Mouse (Mus musculus): ENCODE data around the gene Olfr661. TPM values are rescaled to one million over a fixed set of nuclear protein-coding genes. Genes with fewer than 3 reads are reported as not detected.

Gene Olfr661
- polyA plus RNA-seq (2015; fragmentation: Nextera tagmentation; extraction: Ambion mirVana): not detected in 2 replicates

GRCm38 (mm10) chr7:104686201-104686600 lies at the start of gene Olfr661:
Olfr661 (plus strand) TSS chr7:104686501.
- Histone ChIP-seq H3K4me2 (ENCODE audit: low read length) (no peak within 1 kb of the TSS), H3K36me3 (ENCODE audit: control insufficient read depth, insufficient read depth, low read length) (no peaks in the 10 kb centered on the region), H3K27ac (ENCODE audit: low read depth, low read length) (no peak within 1 kb of the TSS), H3K9me3 (ENCODE audit: control insufficient read depth, low read length) (no peaks in the 10 kb centered on the region), H3K9ac (ENCODE audit: low read depth, low read length) (no peak within 1 kb of the TSS), H3K4me1 (ENCODE audit: control insufficient read depth, insufficient read depth, low read depth, low read length) (no peaks in the 10 kb centered on the region), H3K4me3 (ENCODE audit: low read length) (no peak within 1 kb of the TSS), H3K27me3 (replicated peaks; ENCODE audit: control insufficient read depth, insufficient read depth, low read length) (no peaks in the 10 kb centered on the region)
- ATAC-seq: no peak
- WGBS: 93% methylated on average over 2 of the region's 2 CpGs

- H3K4me2 ChIP-seq (ENCODE audit: low read length): peak within 1 kb of the TSS; percentile 56
- WGBS: 26% methylated on average over 22 of the region's 22 CpGs
- ATAC-seq: peak; percentile 91
- H3K4me3 ChIP-seq (ENCODE audit: low read length): peak within 1 kb of the TSS; percentile 35
- H3K9me3 ChIP-seq (ENCODE audit: control insufficient read depth, low read length): no peaks in the 10 kb centered on the region
- H3K4me1 ChIP-seq (ENCODE audit: control insufficient read depth, insufficient read depth, low read depth, low read length): no peaks in the 10 kb centered on the region
- H3K36me3 ChIP-seq (ENCODE audit: control insufficient read depth, insufficient read depth, low read length): no peaks in the 10 kb centered on the region
- H3K27me3 ChIP-seq (replicated peaks; ENCODE audit: control insufficient read depth, insufficient read depth, low read length): no peaks in the 10 kb centered on the region
- H3K9ac ChIP-seq (ENCODE audit: low read depth, low read length): no peak within 1 kb of the TSS; the same call in 1 of the 2 replicates
- no peak within 1 kb of the TSS for H3K27ac ChIP-seq (ENCODE audit: low read depth, low read length)
These were observed 39.3 kb upstream of the Olfr661 start, which contains the start of gene Olfr658 for GRCm38 (mm10) chr7:104646841-104647482. Olfr658 (minus strand) TSS chr7:104647305.

GRCm38 (mm10) chr7:104666453-104666852 lies 19.8 kb upstream of the Olfr661 start, which contains the start of gene Olfr659:
Olfr659 (plus strand) TSS chr7:104666753.
- ATAC-seq: no peak
- WGBS: 88% methylated on average over 3 of the region's 3 CpGs
- Histone ChIP-seq H3K27me3 (replicated peaks; ENCODE audit: control insufficient read depth, insufficient read depth, low read length) (no peaks in the 10 kb centered on the region), H3K9me3 (ENCODE audit: control insufficient read depth, low read length) (no peaks in the 10 kb centered on the region), H3K9ac (ENCODE audit: low read depth, low read length) (no peak within 1 kb of the TSS), H3K36me3 (ENCODE audit: control insufficient read depth, insufficient read depth, low read length) (no peaks in the 10 kb centered on the region), H3K4me2 (ENCODE audit: low read length) (no peak within 1 kb of the TSS), H3K27ac (ENCODE audit: low read depth, low read length) (no peak within 1 kb of the TSS), H3K4me3 (ENCODE audit: low read length) (no peak within 1 kb of the TSS), H3K4me1 (ENCODE audit: control insufficient read depth, insufficient read depth, low read depth, low read length) (no peaks in the 10 kb centered on the region)

Other genes with a start within 250 kb of the Olfr661 start
- 0.48 and 0.61 TPM in 2 replicates for gene Trim30a, start 221.3 kb upstream of the Olfr661 start, polyA plus RNA-seq (2015; fragmentation: Nextera tagmentation; extraction: Ambion mirVana)
- 0.31 and 0.70 TPM in 2 replicates for gene Trim30d, start 178.7 kb upstream of the Olfr661 start, polyA plus RNA-seq (2015; fragmentation: Nextera tagmentation; extraction: Ambion mirVana)
- gene Olfr651, start 136.4 kb upstream of the Olfr661 start, polyA plus RNA-seq (2015; fragmentation: Nextera tagmentation; extraction: Ambion mirVana): not detected in 2 replicates
- 0.08 and 0.10 TPM in 2 replicates for gene Olfr652, start 125.6 kb upstream of the Olfr661 start, polyA plus RNA-seq (2015; fragmentation: Nextera tagmentation; extraction: Ambion mirVana)
- 0.05 TPM in 1 of 2 replicates, not detected in the other for gene Olfr653, start 109.2 kb upstream of the Olfr661 start, polyA plus RNA-seq (2015; fragmentation: Nextera tagmentation; extraction: Ambion mirVana)
- not detected in 2 replicates for gene Olfr654, start 99.5 kb upstream of the Olfr661 start, polyA plus RNA-seq (2015; fragmentation: Nextera tagmentation; extraction: Ambion mirVana)
- not detected in 2 replicates for gene Olfr655, start 84.7 kb upstream of the Olfr661 start, polyA plus RNA-seq (2015; fragmentation: Nextera tagmentation; extraction: Ambion mirVana)
- not detected in 2 replicates for gene Olfr656, start 72.5 kb upstream of the Olfr661 start, polyA plus RNA-seq (2015; fragmentation: Nextera tagmentation; extraction: Ambion mirVana)
- not detected in 2 replicates for gene Olfr657, start 61.7 kb upstream of the Olfr661 start, polyA plus RNA-seq (2015; fragmentation: Nextera tagmentation; extraction: Ambion mirVana)
- 0.16 and 0.25 TPM in 2 replicates for gene Olfr658, start 39.2 kb upstream of the Olfr661 start, polyA plus RNA-seq (2015; fragmentation: Nextera tagmentation; extraction: Ambion mirVana)
- not detected in 2 replicates for gene Olfr659, start 19.7 kb upstream of the Olfr661 start, polyA plus RNA-seq (2015; fragmentation: Nextera tagmentation; extraction: Ambion mirVana)
- not detected in 2 replicates for gene Usp17le, start 91.0 kb downstream of the Olfr661 start, polyA plus RNA-seq (2015; fragmentation: Nextera tagmentation; extraction: Ambion mirVana)
- not detected in 2 replicates for gene Usp17lb, start 156.1 kb downstream of the Olfr661 start, polyA plus RNA-seq (2015; fragmentation: Nextera tagmentation; extraction: Ambion mirVana)
- not detected in 2 replicates for gene Usp17la, start 170.5 kb downstream of the Olfr661 start, polyA plus RNA-seq (2015; fragmentation: Nextera tagmentation; extraction: Ambion mirVana)
- gene Olfr665, start 191.5 kb downstream of the Olfr661 start, polyA plus RNA-seq (2015; fragmentation: Nextera tagmentation; extraction: Ambion mirVana): not detected in 2 replicates
- not detected in 2 replicates for gene Olfr666, start 209.5 kb downstream of the Olfr661 start, polyA plus RNA-seq (2015; fragmentation: Nextera tagmentation; extraction: Ambion mirVana)
- gene Olfr667, start 235.0 kb downstream of the Olfr661 start, polyA plus RNA-seq (2015; fragmentation: Nextera tagmentation; extraction: Ambion mirVana): not detected in 2 replicates
- gene Olfr668, start 241.6 kb downstream of the Olfr661 start, polyA plus RNA-seq (2015; fragmentation: Nextera tagmentation; extraction: Ambion mirVana): not detected in 2 replicates
- gene Olfr669, start 247.7 kb downstream of the Olfr661 start, polyA plus RNA-seq (2015; fragmentation: Nextera tagmentation; extraction: Ambion mirVana): not detected in 2 replicates